Mouse (Mus musculus) cerebellum, postnatal 36 days (tissue): ENCODE measurements around the gene Rhbg.
"Not testable (repeated sequence)": the region's sequence is repeated elsewhere in the genome, so short reads cannot be mapped to it uniquely, and the experiment has no call there.

Experiments
- DNase-seq, 2 experiments: peaks; one replicate each; pipeline ENCODE4 v3.0.0; 2021 to 2022; ENCODE audit warnings: mixed read lengths in 2 of 2

Gene Rhbg

GRCm38 (mm10) chr3:88254268-88254926 lies at the start of gene Rhbg:
TSS of gene Rhbg (minus strand) at chr3:88254709.
- DNase-seq = peak; percentile 47 to 68

GRCm38 (mm10) chr3:88299172-88299571 lies 44.7 kb upstream of the Rhbg start:
- DNase-seq = no peak

GRCm38 (mm10) chr3:88297321-88297851 lies 42.9 kb upstream of the Rhbg start:
- no peak for DNase-seq

GRCm38 (mm10) chr3:88296561-88297318 lies 42.2 kb upstream of the Rhbg start, which contains the start of the genes Tsacc and Cct3:
TSS of gene Tsacc (minus strand) at chr3:88296999.
TSS of gene Cct3 (plus strand) at chr3:88297116.
- peak; percentile 95 to 96 for DNase-seq

GRCm38 (mm10) chr3:88296110-88296560 lies 41.6 kb upstream of the Rhbg start:
- DNase-seq = no peak

- not testable (repeated sequence) for DNase-seq
Measured at GRCm38 (mm10) chr3:88295272-88295671, 40.8 kb upstream of the Rhbg start.

- peak; percentile 5 to 13 for DNase-seq
Measured at GRCm38 (mm10) chr3:88291970-88292369, 37.5 kb upstream of the Rhbg start.

GRCm38 (mm10) chr3:88288133-88288713 lies 33.7 kb upstream of the Rhbg start:
- not testable (repeated sequence) for DNase-seq

GRCm38 (mm10) chr3:88287110-88287509 lies 32.6 kb upstream of the Rhbg start, which contains the start of gene Gm38392:
TSS of gene Gm38392 (minus strand) at chr3:88287210.
- DNase-seq = no peak

- not testable (repeated sequence) for DNase-seq
Measured at GRCm38 (mm10) chr3:88285565-88285895, 31.0 kb upstream of the Rhbg start.

- DNase-seq = not testable (repeated sequence)
Measured at GRCm38 (mm10) chr3:88284815-88285564, 30.5 kb upstream of the Rhbg start.

- DNase-seq = not testable (repeated sequence)
Measured at GRCm38 (mm10) chr3:88281141-88281916, 26.8 kb upstream of the Rhbg start.

- no peak for DNase-seq
Measured at GRCm38 (mm10) chr3:88280035-88280434, 25.5 kb upstream of the Rhbg start.

GRCm38 (mm10) chr3:88276529-88277143 lies 22.1 kb upstream of the Rhbg start:
- DNase-seq = peak; percentile 27 to 31

- DNase-seq = no peak
Measured at GRCm38 (mm10) chr3:88276121-88276520, 21.6 kb upstream of the Rhbg start.

GRCm38 (mm10) chr3:88274002-88274401 lies 19.5 kb upstream of the Rhbg start:
- no peak for DNase-seq

GRCm38 (mm10) chr3:88271859-88272258 lies 17.4 kb upstream of the Rhbg start:
- DNase-seq = no peak

GRCm38 (mm10) chr3:88271298-88271697 lies 16.8 kb upstream of the Rhbg start:
- DNase-seq = not testable (repeated sequence)

- no peak for DNase-seq
Measured at GRCm38 (mm10) chr3:88268991-88269390, 14.5 kb upstream of the Rhbg start.

GRCm38 (mm10) chr3:88268014-88268413 lies 13.5 kb upstream of the Rhbg start:
- DNase-seq = not testable (repeated sequence)

- DNase-seq = no peak
Measured at GRCm38 (mm10) chr3:88262346-88262745, 7.8 kb upstream of the Rhbg start.
